Mouse (Mus musculus): Measurements from ENCODE around the gene Gja1. TPM values are rescaled to one million over a fixed set of nuclear protein-coding genes. Genes with fewer than 3 reads are reported as not detected.

Gene Gja1
- total RNA-seq, 2 experiments from 2014 or later, result 225 to 281 TPM

DNA sequence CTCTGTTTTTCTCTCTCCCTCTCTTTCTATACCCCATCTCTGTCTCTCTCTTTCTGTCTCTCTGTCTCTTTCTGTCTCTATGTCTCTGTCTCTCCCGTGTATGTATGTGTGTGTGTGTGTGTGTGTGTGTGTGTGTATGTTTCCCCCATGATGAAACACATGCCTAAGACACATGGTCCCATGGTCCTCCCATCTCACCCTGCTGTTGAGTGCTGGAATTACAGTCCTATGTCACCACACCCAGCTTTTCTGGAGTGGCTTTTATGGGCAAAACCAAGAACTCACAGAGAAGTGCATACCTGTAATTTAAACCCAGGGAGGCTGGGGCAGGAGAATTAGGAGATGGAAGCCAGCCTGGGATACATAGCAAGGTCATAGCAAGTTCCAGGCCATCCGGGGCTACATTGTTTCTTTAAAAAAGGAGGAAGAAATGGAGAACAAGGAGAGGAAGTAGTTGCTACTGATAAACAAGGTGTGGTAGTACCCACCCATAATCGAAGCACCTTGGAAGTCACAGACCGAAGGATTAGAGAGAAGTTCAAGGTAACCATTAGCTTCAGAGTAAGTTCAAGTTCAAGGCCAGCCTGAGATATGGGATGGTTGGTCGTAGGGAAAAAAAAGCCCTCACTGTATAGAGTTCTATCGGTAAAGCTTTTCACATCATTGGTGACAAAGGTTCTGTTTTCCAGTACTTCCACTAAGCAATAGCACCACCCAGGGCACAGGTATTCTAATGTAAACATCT lies 29.4 kb downstream of the Gja1 start:
- DNase-seq (ENCODE audit: low spot score in 2 of 2), result no peak

GRCm38 (mm10) chr10:56415894-56416570 lies 38.9 kb downstream of the Gja1 start:
- DNase-seq (ENCODE audit: low spot score in 2 of 2), result no peak

GRCm38 (mm10) chr10:56422518-56422917 lies 45.4 kb downstream of the Gja1 start:
- no peak for DNase-seq (ENCODE audit: low spot score in 2 of 2)

GRCm38 (mm10) chr10:56425016-56425798 lies 48.1 kb downstream of the Gja1 start:
- no peak for DNase-seq (ENCODE audit: low spot score in 2 of 2)

DNA sequence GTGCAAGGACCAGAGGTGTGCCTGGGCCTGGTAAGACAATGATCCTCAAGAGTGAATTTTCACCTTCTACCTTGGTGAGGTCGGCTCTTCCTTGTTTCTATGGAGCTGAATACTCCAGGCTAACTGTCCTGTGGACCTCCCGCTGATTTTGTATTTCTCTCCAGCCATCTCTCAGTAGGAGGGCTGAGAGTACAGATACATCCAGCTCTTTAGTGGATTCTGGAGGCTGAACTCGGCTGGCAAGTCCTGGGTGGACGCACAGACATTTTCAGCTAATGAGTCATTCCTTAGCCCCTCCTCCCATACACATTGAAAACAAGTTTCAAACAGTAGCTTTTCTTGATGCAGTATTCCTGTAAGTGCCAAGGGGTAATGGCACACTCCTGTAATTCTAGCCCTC lies 49.2 kb downstream of the Gja1 start:
- DNase-seq (ENCODE audit: low spot score in 2 of 2), result no peak

- DNase-seq (ENCODE audit: low spot score in 2 of 2), result no peak
Observed at GRCm38 (mm10) chr10:56427382-56427781, 50.3 kb downstream of the Gja1 start.

- DNase-seq (ENCODE audit: low spot score in 2 of 2), result no peak
Observed at GRCm38 (mm10) chr10:56427827-56428226, 50.7 kb downstream of the Gja1 start.

GRCm38 (mm10) chr10:56429011-56429410 lies 51.9 kb downstream of the Gja1 start:
- no peak for DNase-seq (ENCODE audit: low spot score in 2 of 2)

DNA sequence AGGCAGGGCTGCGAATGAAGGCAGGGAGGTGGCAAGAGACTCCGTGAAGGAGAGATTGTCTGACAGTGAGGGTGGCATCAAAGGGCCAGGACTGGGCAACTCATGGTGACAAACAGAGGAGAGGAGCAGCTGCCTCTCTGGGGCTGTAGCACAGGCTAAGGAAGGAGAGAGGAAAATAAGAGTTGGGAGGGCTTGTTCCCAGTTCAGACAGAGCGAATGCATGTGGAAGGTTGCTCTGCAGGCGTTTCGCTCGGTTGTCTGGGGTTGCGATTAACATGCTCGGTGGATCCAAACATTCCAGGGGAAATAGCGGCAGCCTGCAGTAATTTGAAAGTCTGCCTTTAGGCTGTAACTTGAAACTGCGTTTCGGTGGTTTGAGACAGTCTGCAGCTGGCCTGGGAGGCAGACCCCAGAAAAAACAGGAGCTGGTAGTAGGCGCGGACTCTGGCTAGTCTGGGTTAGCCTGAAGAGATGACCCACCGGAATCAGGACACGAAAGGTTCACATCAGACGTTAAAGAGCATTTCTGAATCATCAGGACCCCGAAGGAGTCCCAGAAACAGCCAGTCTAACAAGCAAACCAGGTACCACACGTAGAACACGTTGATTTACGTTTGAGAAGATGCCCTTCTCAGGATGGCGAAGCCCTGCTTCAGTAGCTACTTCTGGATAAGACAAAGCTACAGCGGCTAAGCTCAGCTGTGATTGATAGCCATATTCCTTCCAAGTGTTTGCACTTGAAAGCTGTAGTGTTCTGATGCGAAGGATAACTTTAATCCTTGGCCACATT lies 54.7 kb downstream of the Gja1 start:
- peak; percentile 22 to 23 for DNase-seq (ENCODE audit: low spot score in 2 of 2)

GRCm38 (mm10) chr10:56432390-56432709 lies 55.2 kb downstream of the Gja1 start:
- no peak for DNase-seq (ENCODE audit: low spot score in 2 of 2)

DNA sequence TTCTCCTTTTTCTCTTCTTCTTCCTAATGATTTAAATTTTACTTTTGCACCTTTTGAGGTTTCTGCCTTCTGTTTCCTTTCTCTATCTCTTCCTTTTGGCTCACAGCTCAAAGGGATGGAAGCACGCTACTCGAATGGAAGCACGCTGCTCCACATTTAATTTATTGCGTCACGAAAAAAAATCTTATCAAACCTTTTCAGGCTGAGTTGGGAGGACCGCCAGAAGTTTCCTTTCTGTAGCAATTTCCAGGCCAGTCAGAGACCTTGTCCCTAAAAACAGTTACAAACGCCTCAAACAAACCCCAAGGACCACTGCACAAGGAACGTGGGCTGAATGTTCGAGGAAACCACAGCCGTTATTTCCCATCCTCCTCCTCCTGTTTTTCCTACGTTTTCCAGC lies 60.2 kb downstream of the Gja1 start:
- no peak for DNase-seq (ENCODE audit: low spot score in 2 of 2)

- no peak for DNase-seq (ENCODE audit: low spot score in 2 of 2)
Observed at GRCm38 (mm10) chr10:56439638-56440037, 62.5 kb downstream of the Gja1 start.

GRCm38 (mm10) chr10:56444457-56444856 lies 67.3 kb downstream of the Gja1 start:
- no peak for DNase-seq (ENCODE audit: low spot score in 2 of 2)

- no peak for DNase-seq (ENCODE audit: low spot score in 2 of 2)
Observed at GRCm38 (mm10) chr10:56449030-56449429, 71.9 kb downstream of the Gja1 start.

Other genes with a start within 250 kb of the Gja1 start
- gene Tbc1d32, start 148.6 kb upstream of the Gja1 start, total RNA-seq (2021), result 1 to 10 TPM; 8.5 to 10.0 TPM